Mouse (Mus musculus) lung, embryonic 16.5 days (tissue): ENCODE measurements around the gene Tcf7. TPM values are rescaled to one million over a fixed set of nuclear protein-coding genes. Genes with fewer than 3 reads are reported as not detected.
A peak's percentile ranks its signal among the peaks of the same experiment; 100 is the strongest.

Experiments used
- ATAC-seq: fragments of 200-750 bp; cut with Nextera tagmentation; 2 replicates; pipeline ENCODE4 v1.8.0; 2017; ENCODE audit warnings: low read depth, mild to moderate bottlenecking, moderate library complexity
- H3K27ac ChIP-seq: fragments of 300-500 bp; sonication (generic); 2 replicates; pipeline ENCODE4 v1.5.1; 2014; ENCODE audit warnings: mild to moderate bottlenecking, control low read depth, low read length
- H3K27me3 ChIP-seq: fragments of 300-500 bp; sonication (generic); 2 replicates; pipeline ENCODE4 v1.6.1; 2014; ENCODE audit warnings: low read depth, low read length, mixed read lengths; ENCODE audit not compliant: control insufficient read depth, insufficient read depth
- H3K36me3 ChIP-seq: fragments of 300-500 bp; sonication (generic); 2 replicates; pipeline ENCODE4 v1.6.1; 2014; ENCODE audit warnings: low read length; ENCODE audit not compliant: control insufficient read depth, insufficient read depth
- H3K4me1 ChIP-seq: fragments of 300-500 bp; sonication (generic); replicated peaks from 2 replicates; pipeline ENCODE4 v1.6.1; 2014; ENCODE audit warnings: low read length, mixed read lengths; ENCODE audit not compliant: control insufficient read depth, insufficient read depth
- H3K4me2 ChIP-seq: fragments of 300-500 bp; sonication (generic); 2 replicates; pipeline ENCODE4 v1.6.1; 2014; ENCODE audit warnings: low read depth, low read length, control low read depth
- H3K4me3 ChIP-seq: fragments of 300-500 bp; sonication (generic); 2 replicates; pipeline ENCODE4 v1.5.1; 2014; ENCODE audit warnings: mild to moderate bottlenecking, low read length, control low read depth
- H3K9ac ChIP-seq: fragments of 300-500 bp; sonication (generic); 2 replicates; pipeline ENCODE4 v1.6.1; 2014; ENCODE audit warnings: low read length, control low read depth
- H3K9me3 ChIP-seq: fragments of 300-500 bp; sonication (generic); 2 replicates; pipeline ENCODE4 v1.6.1; 2016; ENCODE audit warnings: low read length; ENCODE audit not compliant: control insufficient read depth
- WGBS: fragments of 180-500 bp; shearing (Covaris S2); extraction: QIAGEN DNeasy Blood & Tissue Kit; methylation state at CpG from one replicate; pipeline ENCODE4 v1.1.7; 2014; 5-methylcytosine and 5-hydroxymethylcytosine counted together
- polyA plus RNA-seq: library from polyadenylated mRNA; unstranded; fragments of >200 nt; fragmentation: Nextera tagmentation; extraction: Ambion mirVana; gene quantifications from 2 replicates; pipeline ENCODE4 v1.2.1, GENCODE M21; 2015

Gene Tcf7
- polyA plus RNA-seq, 1 experiment from 2014 or later = 16.4 TPM

DNA sequence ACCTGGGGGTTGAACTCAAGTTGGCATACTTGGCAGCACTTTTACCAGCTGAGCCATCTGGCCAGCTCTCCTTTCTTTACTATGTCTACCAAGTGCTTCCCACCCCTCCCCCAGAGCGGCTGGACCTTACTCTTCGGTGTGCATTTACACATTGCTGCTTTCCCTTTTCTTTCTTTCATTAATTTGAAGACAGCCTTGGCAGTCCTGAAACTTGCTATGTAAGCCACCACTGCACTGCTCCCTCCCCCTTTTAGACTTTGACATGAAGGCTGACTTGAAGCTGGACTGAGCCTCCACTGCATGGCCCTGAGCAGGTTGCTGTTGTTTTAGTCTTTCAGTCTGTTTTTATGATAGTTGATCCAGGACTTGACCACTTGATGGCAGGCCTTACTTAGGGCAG, 33.4 kb downstream of the Tcf7 start:
- Histone ChIP-seq H3K4me3 (no peak overlapping the region), H3K9ac (no peak overlapping the region), H3K36me3 (peaks cover 7% of the 10 kb centered on the region), H3K27me3 (no peaks in the 10 kb centered on the region), H3K9me3 (no peaks in the 10 kb centered on the region), H3K4me2 (no peak overlapping the region), H3K4me1 (0 out of 2 replicates have a peak, but pooled peaks cover 5% of the 10 kb centered on the region), H3K27ac (no peak overlapping the region)
- no peak for ATAC-seq
- 84% methylated on average over 2 of the region's 2 CpGs for WGBS

DNA sequence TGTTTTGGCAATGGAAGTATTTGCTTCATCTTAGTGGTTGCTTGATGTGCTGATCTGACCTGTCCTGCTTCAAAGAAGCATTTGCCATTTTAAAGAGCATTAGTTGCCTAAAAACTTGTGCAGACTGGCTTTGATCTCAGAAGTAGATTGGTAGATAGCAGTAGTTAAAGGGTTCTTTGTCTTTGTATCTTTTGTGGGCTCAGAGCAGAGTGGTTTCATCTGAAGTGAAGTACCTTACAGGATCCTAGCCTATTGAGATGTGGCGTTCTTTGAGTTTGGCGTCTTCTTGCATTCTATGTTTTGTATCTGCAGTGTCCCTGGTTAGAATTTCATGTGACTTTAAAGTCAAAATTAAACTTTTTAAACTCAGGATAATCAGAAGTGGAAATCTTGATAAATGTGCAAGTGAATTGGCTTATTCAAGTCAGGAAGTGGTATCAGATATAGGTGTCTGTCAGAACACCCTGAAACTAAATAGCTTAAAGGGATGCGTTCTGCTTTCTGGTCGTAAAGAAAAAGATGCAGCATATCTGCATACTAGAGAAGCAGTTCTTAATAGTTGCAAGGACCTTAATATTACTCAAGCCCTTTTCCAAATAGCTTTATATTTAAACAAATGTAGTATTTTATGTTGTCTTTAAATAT, 41.8 kb downstream of the Tcf7 start:
- ATAC-seq = no peak
- Histone ChIP-seq H3K27ac (no peak overlapping the region), H3K4me3 (no peak overlapping the region), H3K4me2 (no peak overlapping the region), H3K9ac (no peak overlapping the region), H3K9me3 (no peaks in the 10 kb centered on the region), H3K27me3 (no peaks in the 10 kb centered on the region), H3K4me1 (no peaks in the 10 kb centered on the region), H3K36me3 (peaks cover 24% of the 10 kb centered on the region)
- 76% methylated on average over 4 of the region's 4 CpGs for WGBS

DNA sequence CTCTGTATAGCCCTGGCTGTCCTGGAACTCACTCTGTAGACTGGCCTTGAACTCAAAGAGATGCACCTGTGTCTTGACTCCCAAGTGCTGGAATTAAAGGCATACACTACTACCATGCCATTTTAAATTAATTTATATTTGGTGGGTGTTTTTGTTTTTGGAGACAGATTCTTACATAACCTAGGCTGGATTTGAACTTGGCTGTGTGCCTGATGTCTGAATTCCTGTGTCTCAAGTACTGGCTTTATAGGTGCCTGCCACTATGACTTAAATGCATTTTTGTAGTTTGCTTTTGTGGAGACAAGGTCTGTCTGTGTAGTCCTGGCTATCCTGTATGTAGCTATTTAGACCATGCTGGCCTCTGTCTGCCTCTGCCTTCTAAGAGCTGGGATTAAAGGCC, 48.3 kb downstream of the Tcf7 start:
- Histone ChIP-seq H3K36me3 (peaks cover 15% of the 10 kb centered on the region), H3K9ac (no peak overlapping the region), H3K4me1 (peaks cover 18% of the 10 kb centered on the region), H3K9me3 (no peaks in the 10 kb centered on the region), H3K4me2 (no peak overlapping the region), H3K4me3 (no peak overlapping the region), H3K27ac (no peak overlapping the region), H3K27me3 (no peaks in the 10 kb centered on the region)
- ATAC-seq = no peak

DNA sequence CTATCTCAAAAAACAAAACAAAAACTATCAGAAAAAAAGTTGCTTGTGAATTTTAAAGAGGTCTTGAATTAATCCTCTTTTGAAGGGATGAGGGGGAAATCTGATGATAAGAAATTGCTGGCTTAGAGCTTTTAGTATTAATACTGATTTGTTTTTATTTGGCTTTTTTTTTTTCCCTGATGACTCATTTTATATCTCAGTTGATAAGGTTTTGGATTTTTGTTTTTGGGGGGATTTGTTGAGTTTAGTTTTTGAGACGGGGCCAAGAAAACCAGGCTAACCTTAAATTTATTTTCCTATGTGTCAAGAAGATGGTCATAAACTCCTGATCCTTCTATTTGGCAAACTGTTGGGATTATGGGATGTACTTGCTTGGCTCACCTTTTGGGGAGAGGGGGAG, 48.9 kb downstream of the Tcf7 start:
- Histone ChIP-seq H3K4me2 (peak overlapping the region; percentile 76), H3K27me3 (no peaks in the 10 kb centered on the region), H3K9ac (no peak overlapping the region), H3K9me3 (no peaks in the 10 kb centered on the region), H3K4me3 (peak overlapping the region; percentile 7; the same call in 1 of the 2 replicates), H3K27ac (no peak overlapping the region), H3K4me1 (peaks cover 18% of the 10 kb centered on the region), H3K36me3 (peaks cover 15% of the 10 kb centered on the region)
- 89% methylated on average over 1 of the region's 1 CpGs for WGBS
- ATAC-seq = no peak

DNA sequence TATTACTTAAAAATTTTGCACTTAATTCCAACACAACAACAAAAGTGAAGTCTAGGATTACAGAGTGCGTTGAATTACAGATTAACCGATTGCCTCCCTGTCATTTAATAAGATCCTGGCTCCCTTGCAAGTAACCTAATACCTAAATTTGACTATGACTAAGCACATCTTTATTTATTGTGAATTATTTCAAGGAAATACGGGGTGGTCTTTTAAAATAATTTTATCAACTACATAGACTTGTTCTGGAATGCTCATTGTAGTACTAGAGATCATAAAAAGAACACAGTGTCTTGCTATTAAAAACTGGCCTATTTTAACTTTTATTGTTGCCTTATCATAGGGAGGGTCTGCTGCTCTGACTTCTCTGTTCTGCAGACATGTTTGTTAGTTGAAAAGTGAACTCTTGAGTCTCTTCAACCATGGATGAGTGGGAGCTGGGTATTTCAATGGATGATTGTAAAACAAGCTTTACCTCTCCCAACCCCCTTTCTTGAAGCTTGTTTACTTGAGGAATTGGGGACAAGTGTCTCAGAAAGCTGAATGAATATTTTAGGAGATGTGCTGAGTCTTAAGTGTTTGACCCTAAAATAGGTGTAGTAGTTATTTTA, 49.7 kb downstream of the Tcf7 start:
- Histone ChIP-seq H3K4me1 (peaks cover 18% of the 10 kb centered on the region), H3K9me3 (no peaks in the 10 kb centered on the region), H3K4me3 (peak overlapping the region; percentile 95), H3K36me3 (peaks cover 9% of the 10 kb centered on the region), H3K4me2 (peak overlapping the region; percentile 76), H3K27me3 (no peaks in the 10 kb centered on the region), H3K27ac (no peak overlapping the region), H3K9ac (peak overlapping the region; percentile 99; the same call in 1 of the 2 replicates)
- 27% methylated on average over 3 of the region's 3 CpGs for WGBS
- ATAC-seq = no peak

DNA sequence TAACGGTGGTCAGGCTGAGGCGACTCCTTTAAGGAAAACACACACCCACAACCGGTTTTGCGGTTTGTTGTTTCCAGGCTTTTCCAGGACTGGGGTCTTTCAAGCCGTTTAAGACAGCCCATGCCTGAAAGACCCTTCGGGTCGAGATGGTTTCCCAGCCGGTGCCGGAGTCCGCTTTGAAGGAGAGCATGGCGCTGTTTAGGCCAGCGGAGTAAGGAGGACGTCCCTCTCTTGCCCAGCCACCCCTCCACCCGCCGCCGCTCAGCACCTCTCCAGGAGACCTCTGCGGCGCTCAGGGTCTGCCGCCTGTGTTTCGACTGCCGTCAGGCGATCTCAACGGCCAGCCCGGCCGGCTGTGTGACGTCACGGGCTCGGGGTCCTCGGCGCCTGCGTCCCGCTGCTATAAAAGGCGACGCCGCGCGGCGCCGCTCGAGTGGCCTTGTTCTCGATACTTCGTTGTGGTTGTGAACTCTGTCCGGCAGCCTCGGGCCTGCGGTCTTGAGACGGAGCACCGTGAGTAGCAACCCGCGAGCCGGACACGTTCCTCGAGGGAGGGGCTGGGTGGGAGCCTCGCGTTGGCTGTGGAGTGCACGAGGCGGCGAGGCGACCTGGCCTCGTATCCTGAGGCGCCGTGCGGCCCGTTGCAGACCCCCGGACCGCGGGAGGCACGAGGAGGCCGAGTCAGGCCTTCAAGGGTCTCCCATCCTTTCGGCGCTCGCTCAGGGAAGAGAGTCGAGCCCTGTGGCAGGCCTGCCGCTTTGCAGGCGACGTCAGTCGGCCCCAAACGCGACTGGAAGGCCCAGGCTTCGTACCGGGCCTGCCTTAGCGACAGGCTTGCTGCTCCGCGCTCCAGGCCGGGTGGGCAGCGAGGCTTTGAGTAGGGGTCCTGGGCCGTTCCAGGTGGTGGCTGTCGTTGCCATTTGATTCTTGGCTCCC, 50.9 kb downstream of the Tcf7 start, which contains the start of gene Skp1a:
Gene Skp1a (plus strand): TSS at position 390 of the 936 bp plus-strand sequence.
- Histone ChIP-seq H3K36me3 (0 out of 2 replicates have a peak, but pooled peaks cover 2% of the 10 kb centered on the region), H3K27ac (peak within 1 kb of the TSS; percentile 99), H3K27me3 (no peaks in the 10 kb centered on the region), H3K4me1 (peaks cover 18% of the 10 kb centered on the region), H3K9me3 (no peaks in the 10 kb centered on the region), H3K9ac (peak within 1 kb of the TSS; percentile 99), H3K4me2 (peak within 1 kb of the TSS; percentile 76), H3K4me3 (peak within 1 kb of the TSS; percentile 95)
- WGBS = under 1% methylated on average over 79 of the region's 87 CpGs
- ATAC-seq = peak; percentile 90

DNA sequence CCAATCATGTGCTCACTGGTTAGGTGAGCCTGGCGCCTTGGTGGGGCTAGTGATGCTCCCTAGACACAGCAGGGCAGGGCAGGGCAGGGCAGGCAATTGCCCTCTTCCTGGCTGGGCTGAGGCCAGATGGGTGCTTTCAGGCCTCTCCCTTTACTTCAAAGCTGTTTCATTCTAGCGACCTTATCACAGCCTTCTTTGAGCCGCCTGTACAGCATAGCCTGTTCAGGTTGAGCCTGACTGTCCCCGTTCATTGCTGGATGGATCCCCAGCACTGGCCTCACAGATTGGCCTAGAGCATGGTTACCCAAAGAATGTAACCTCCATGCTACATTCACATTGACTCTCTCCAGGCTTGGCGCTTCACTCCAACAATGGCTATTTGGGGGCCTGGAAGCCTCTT, 52.1 kb downstream of the Tcf7 start:
- ATAC-seq = no peak
- Histone ChIP-seq H3K4me3 (peak overlapping the region; percentile 95), H3K9me3 (no peaks in the 10 kb centered on the region), H3K36me3 (no peaks in the 10 kb centered on the region), H3K27me3 (no peaks in the 10 kb centered on the region), H3K9ac (peak overlapping the region; percentile 99), H3K27ac (peak overlapping the region; percentile 99; the same call in 1 of the 2 replicates), H3K4me1 (peaks cover 18% of the 10 kb centered on the region), H3K4me2 (peak overlapping the region; percentile 67)
- 52% methylated on average over 5 of the region's 5 CpGs for WGBS

DNA sequence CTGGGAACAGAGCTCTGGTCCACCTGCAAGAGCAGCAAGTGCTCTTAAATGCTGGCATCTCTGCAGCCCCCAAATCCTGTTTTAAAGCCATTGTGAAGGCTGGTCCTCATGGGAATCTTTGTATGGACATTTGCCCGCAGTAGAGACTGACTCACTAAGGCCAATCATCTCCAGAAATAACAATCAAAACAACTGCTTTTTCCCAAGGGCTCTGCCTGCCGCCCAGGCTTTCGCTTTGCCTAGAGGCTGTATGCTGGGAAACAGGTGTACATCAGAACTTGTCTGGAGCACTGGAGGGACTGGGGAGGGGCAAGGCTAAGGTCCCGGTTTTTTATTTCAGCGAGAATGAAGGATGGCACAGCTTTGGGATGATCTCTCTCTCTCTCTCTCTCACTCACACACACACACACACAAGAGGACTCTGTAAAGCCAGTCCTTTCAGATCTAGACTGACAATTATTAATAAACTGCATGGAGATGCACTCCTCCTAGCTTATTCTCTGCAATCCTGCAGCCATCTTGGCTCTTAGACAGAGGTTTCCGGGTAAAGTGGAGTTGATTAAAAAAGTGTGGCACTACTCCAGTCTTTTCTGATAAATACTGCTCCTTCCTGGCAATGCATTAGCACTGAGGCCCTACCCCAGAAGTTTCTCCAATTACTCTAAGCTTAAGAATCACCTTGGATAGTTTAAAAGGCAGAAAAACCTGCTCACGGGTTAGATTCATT, 53.9 kb downstream of the Tcf7 start:
- no peak overlapping the region for H3K27ac ChIP-seq
- H3K9me3 ChIP-seq = no peaks in the 10 kb centered on the region
- H3K9ac ChIP-seq = no peak overlapping the region
- H3K4me3 ChIP-seq = no peak overlapping the region
- no peak overlapping the region for H3K4me2 ChIP-seq
- no peaks in the 10 kb centered on the region for H3K36me3 ChIP-seq
- no peak for ATAC-seq
- no peaks in the 10 kb centered on the region for H3K27me3 ChIP-seq
- WGBS = 77% methylated on average over 7 of the region's 7 CpGs
- H3K4me1 ChIP-seq = peaks cover 10% of the 10 kb centered on the region
